Mouse (Mus musculus): ENCODE measurements at regions not wholly inside any gene's neighbourhood (a gene's known extent, or its start where the extent isn't known, plus 50 kb on each side); places are given as distances from the start of the nearest gene placed in this dataset.

DNA sequence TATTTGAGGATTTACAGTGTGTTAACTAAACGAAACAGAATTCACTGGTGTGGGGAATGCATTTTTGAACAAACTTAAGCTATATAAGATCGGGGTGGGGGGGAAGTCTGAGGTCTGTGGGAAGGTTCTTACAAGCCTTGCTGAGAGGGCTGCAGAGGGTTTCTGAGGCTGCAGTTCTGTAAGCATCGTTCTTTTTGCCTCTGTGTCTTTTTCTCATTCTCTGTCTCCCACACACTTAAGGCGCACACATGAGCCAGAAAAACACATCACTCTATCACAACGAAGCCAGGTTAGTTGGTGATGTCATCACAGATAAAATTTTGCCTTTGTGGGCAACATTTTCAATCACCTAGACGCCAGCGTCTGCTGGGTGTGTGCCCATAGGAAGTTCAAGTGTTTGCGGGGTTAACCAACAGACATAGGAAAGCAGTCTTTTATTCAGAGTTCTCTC is 274.9 kb downstream of the Ptprc start:
- DNase-seq (no peak), ATAC-seq (no peak)
- Histone ChIP-seq H3K27ac (ENCODE audit: low read depth) (peak overlapping the region; percentile 41; the same call in 1 of the 2 replicates), H3K4me3 (ENCODE audit: low read depth, low read length) (peak overlapping the region; percentile 70), H3K9ac (replicated peaks) (no peak overlapping the region; the same call in 1 of the 2 replicates), H3K27me3 (ENCODE audit: insufficient read depth, low read length) (no peaks in the 10 kb centered on the region), H3K4me2 (ENCODE audit: low read depth, low read length) (peak overlapping the region; percentile 83), H3K9me3 (ENCODE audit: low read length) (no peaks in the 10 kb centered on the region), H3K4me1 (ENCODE audit: insufficient read depth) (peaks cover 4% of the 10 kb centered on the region; the same call in 1 of the 2 replicates), H3K36me3 (replicated peaks; ENCODE audit: insufficient read depth, low read length) (no peaks in the 10 kb centered on the region)
- TF ChIP-seq CTCF (IDR thresholded peaks at IDR 0.05; ENCODE audit: low read depth) (no peak), EP300 (IDR thresholded peaks at IDR 0.05; ENCODE audit: low read depth) (no peak)
- 13% methylated on average over 8 of the region's 8 CpGs for WGBS (ENCODE audit: insufficient replicate concordance)

DNA sequence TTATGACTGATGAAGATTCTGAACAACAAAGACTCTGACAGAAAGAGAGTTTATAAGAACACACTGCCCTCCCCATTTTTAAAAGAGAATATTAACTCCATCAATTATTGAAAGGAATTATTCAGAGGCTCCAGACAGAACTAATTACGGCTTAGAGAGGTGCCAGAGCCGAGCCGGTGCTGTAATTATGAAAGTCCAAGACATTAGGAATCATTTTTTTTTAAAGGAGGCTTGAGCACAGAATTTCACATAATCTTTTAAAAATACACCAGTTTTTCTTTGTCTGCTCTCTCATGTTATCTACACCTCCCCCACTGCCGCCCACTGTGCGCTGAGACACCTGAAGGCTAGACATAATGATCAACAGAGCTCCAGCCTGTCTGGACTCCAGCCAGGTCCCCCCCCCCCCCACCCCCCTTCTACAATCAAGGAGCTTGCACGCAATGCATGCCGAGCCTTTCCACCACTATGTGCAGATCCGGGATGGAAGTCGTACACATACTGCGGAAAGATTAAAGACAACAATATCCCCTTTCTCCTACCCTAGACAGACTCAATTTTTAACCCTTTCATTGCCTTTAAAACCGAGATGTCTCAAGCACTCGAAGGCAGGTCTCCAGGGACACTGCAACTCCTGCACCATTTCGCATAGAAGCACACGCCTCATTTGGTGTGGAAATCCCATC is 275.4 kb downstream of the Ptprc start:
- WGBS (ENCODE audit: insufficient replicate concordance) = 7% methylated on average over 14 of the region's 14 CpGs
- no peaks in the 10 kb centered on the region for H3K9me3 ChIP-seq (ENCODE audit: low read length)
- H3K36me3 ChIP-seq (replicated peaks; ENCODE audit: insufficient read depth, low read length) = no peaks in the 10 kb centered on the region
- ATAC-seq (peak; percentile 37), DNase-seq (peak; percentile 67)
- peak overlapping the region; percentile 70 for H3K4me3 ChIP-seq (ENCODE audit: low read depth, low read length)
- H3K27ac ChIP-seq (ENCODE audit: low read depth) = peak overlapping the region; percentile 41; the same call in 1 of the 2 replicates
- H3K9ac ChIP-seq (replicated peaks) = peak overlapping the region; percentile 27; the same call in 1 of the 2 replicates
- peaks cover 4% of the 10 kb centered on the region; the same call in 1 of the 2 replicates for H3K4me1 ChIP-seq (ENCODE audit: insufficient read depth)
- no peak for TF ChIP-seq CTCF (IDR thresholded peaks at IDR 0.05; ENCODE audit: low read depth)
- no peak for TF ChIP-seq EP300 (IDR thresholded peaks at IDR 0.05; ENCODE audit: low read depth)
- H3K27me3 ChIP-seq (ENCODE audit: insufficient read depth, low read length) = no peaks in the 10 kb centered on the region
- H3K4me2 ChIP-seq (ENCODE audit: low read depth, low read length) = peak overlapping the region; percentile 83

DNA sequence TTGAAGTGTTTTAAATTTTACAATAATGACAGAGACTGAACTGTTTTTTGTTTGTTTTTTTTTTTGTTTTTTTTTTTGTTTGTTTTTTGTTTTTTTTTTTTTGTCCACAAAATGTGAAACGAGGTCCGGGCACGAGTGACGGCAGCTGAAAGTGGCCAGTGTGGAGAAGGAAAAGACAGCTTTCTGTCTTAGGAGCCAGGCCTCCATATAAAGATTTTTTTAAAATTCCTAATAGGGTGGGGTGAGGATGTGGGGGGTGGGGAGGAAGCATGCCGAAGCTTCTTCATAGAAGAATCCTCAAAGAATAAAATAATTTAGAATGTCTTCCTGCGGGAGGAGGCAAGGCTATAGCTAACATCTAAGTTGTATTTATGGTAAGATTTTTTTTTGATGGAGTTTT is 276.2 kb downstream of the Ptprc start:
- Histone ChIP-seq H3K27me3 (ENCODE audit: insufficient read depth, low read length) (no peaks in the 10 kb centered on the region), H3K9ac (replicated peaks) (peak overlapping the region; percentile 59; the same call in 1 of the 2 replicates), H3K36me3 (replicated peaks; ENCODE audit: insufficient read depth, low read length) (no peaks in the 10 kb centered on the region), H3K4me3 (ENCODE audit: low read depth, low read length) (peak overlapping the region; percentile 70), H3K9me3 (ENCODE audit: low read length) (no peaks in the 10 kb centered on the region), H3K4me2 (ENCODE audit: low read depth, low read length) (peak overlapping the region; percentile 83), H3K27ac (ENCODE audit: low read depth) (peak overlapping the region; percentile 89), H3K4me1 (ENCODE audit: insufficient read depth) (peaks cover 4% of the 10 kb centered on the region; the same call in 1 of the 2 replicates)
- DNase-seq (no peak), ATAC-seq (no peak)
- no peak for TF ChIP-seq CTCF (IDR thresholded peaks at IDR 0.05; ENCODE audit: low read depth)
- no peak for TF ChIP-seq EP300 (IDR thresholded peaks at IDR 0.05; ENCODE audit: low read depth)
- WGBS (ENCODE audit: insufficient replicate concordance) = 9% methylated on average over 6 of the region's 6 CpGs

DNA sequence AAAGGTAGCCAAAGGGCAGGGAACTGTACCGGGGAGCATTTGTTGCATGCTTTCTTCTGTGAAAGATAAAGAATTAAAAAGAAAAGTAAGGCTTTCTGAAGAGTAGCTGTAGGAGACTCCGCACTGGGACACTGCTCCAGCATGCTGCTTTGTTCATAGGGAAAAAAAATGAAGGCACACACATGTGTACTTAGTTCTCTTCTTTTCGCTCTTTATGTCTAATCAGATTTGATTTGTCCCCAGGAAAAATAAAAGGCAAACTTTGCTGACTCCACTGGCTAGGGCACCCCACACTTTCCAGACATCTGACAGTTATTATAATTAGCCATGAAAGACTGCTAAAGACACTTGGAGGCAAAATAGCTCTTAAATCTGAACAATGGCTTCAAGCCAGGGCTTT is 276.6 kb downstream of the Ptprc start:
- no peaks in the 10 kb centered on the region for H3K9me3 ChIP-seq (ENCODE audit: low read length)
- H3K4me2 ChIP-seq (ENCODE audit: low read depth, low read length) = peak overlapping the region; percentile 83
- DNase-seq (no peak), ATAC-seq (peak; percentile 38)
- no peaks in the 10 kb centered on the region for H3K36me3 ChIP-seq (replicated peaks; ENCODE audit: insufficient read depth, low read length)
- H3K9ac ChIP-seq (replicated peaks) = peak overlapping the region; percentile 59
- TF ChIP-seq EP300 (IDR thresholded peaks at IDR 0.05; ENCODE audit: low read depth) (no peak), CTCF (IDR thresholded peaks at IDR 0.05; ENCODE audit: low read depth) (no peak)
- peak overlapping the region; percentile 89 for H3K27ac ChIP-seq (ENCODE audit: low read depth)
- peaks cover 4% of the 10 kb centered on the region; the same call in 1 of the 2 replicates for H3K4me1 ChIP-seq (ENCODE audit: insufficient read depth)
- WGBS (ENCODE audit: insufficient replicate concordance) = 5% methylated on average over 3 of the region's 3 CpGs
- peak overlapping the region; percentile 70 for H3K4me3 ChIP-seq (ENCODE audit: low read depth, low read length)
- H3K27me3 ChIP-seq (ENCODE audit: insufficient read depth, low read length) = no peaks in the 10 kb centered on the region

DNA sequence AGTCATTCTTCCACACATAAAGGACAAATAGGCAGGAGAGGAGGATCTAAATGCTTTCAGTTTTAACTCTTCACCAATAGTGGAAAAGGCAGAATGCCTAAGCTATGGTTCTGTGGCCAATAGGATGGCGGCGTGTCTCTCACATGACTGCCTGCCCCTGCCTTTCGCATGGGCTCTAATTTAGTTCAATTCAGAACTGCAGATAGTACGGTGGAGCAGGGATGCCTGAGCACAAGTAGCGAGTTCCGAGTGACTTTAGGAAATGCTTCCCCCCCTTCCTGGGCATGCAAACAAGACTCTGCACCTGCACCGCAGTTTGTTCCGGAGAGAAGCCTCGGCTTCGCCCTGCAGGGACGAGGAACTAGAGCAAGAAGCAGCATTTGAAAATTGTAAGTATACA is 277.1 kb downstream of the Ptprc start:
- no peaks in the 10 kb centered on the region for H3K9me3 ChIP-seq (ENCODE audit: low read length)
- H3K27me3 ChIP-seq (ENCODE audit: insufficient read depth, low read length) = no peaks in the 10 kb centered on the region
- H3K9ac ChIP-seq (replicated peaks) = peak overlapping the region; percentile 59
- no peak for TF ChIP-seq CTCF (IDR thresholded peaks at IDR 0.05; ENCODE audit: low read depth)
- TF ChIP-seq EP300 (IDR thresholded peaks at IDR 0.05; ENCODE audit: low read depth) = no peak
- WGBS (ENCODE audit: insufficient replicate concordance) = under 1% methylated on average over 11 of the region's 11 CpGs
- DNase-seq (peak; percentile 74), ATAC-seq (peak; percentile 94)
- peak overlapping the region; percentile 70 for H3K4me3 ChIP-seq (ENCODE audit: low read depth, low read length)
- peak overlapping the region; percentile 83 for H3K4me2 ChIP-seq (ENCODE audit: low read depth, low read length)
- H3K27ac ChIP-seq (ENCODE audit: low read depth) = peak overlapping the region; percentile 89
- no peaks in the 10 kb centered on the region for H3K36me3 ChIP-seq (replicated peaks; ENCODE audit: insufficient read depth, low read length)
- H3K4me1 ChIP-seq (ENCODE audit: insufficient read depth) = peaks cover 4% of the 10 kb centered on the region; the same call in 1 of the 2 replicates

DNA sequence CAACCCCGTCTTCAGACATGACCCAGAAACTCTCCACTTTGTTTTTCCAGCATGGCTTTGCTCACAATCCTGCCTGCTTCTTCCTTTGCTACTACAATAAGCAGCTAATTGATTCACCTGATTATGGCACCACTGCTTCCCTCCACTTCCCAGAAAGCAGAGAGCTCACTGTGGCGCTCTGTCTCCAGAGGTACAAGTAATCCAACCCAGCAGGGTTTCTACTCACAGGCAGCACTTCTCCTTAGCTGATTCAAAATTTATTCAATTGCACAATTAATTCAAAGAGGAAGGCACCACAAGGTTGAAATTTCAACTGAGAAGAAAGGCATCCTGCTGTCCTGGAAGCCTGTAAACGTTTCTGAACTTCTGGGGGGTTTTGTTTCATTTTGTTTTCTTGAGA is 293.9 kb downstream of the Ptprc start:
- H3K4me3 ChIP-seq (ENCODE audit: low read depth, low read length) = no peak overlapping the region
- no peak overlapping the region for H3K9ac ChIP-seq (replicated peaks)
- no peaks in the 10 kb centered on the region for H3K4me1 ChIP-seq (ENCODE audit: insufficient read depth)
- no peaks in the 10 kb centered on the region for H3K27me3 ChIP-seq (ENCODE audit: insufficient read depth, low read length)
- no peak for ATAC-seq
- no peak overlapping the region for H3K27ac ChIP-seq (ENCODE audit: low read depth)
- H3K4me2 ChIP-seq (ENCODE audit: low read depth, low read length) = no peak overlapping the region
- DNase-seq = no peak
- H3K36me3 ChIP-seq (replicated peaks; ENCODE audit: insufficient read depth, low read length) = no peaks in the 10 kb centered on the region
- H3K9me3 ChIP-seq (ENCODE audit: low read length) = no peaks in the 10 kb centered on the region
- WGBS (ENCODE audit: insufficient replicate concordance) = 43% methylated on average over 3 of the region's 3 CpGs
- TF ChIP-seq EP300 (IDR thresholded peaks at IDR 0.05; ENCODE audit: low read depth) (no peak), CTCF (IDR thresholded peaks at IDR 0.05; ENCODE audit: low read depth) (no peak)
